Mouse (Mus musculus): Measurements from ENCODE around the gene Olfr576. TPM values are rescaled to one million over a fixed set of nuclear protein-coding genes. Genes with fewer than 3 reads are reported as not detected.

Olfr576 gene
- polyA plus RNA-seq (2021; fragmentation: Nextera tagmentation), result not detected in 2 replicates
- long read RNA-seq, experiment 1, result 0 reads
- long read RNA-seq, experiment 2, result 0 reads

GRCm38 (mm10) chr7:102962360-102962759 lies at the start of gene Olfr576:
Olfr576 (plus strand) TSS chr7:102962660.

GRCm38 (mm10) chr7:102917032-102917875 lies 45.2 kb upstream of the Olfr576 start, which contains the start of gene Olfr571:
Olfr571 (minus strand) TSS chr7:102917536.

GRCm38 (mm10) chr7:102924109-102924508 lies 38.4 kb upstream of the Olfr576 start, which contains the start of gene Olfr572:
Olfr572 (plus strand) TSS chr7:102924409.

GRCm38 (mm10) chr7:102942475-102942874 lies 20.0 kb upstream of the Olfr576 start, which contains the start of gene Olfr573-ps1:
Olfr573-ps1 (minus strand) TSS chr7:102942575.

GRCm38 (mm10) chr7:102948167-102948566 lies 14.3 kb upstream of the Olfr576 start, which contains the start of gene Olfr574:
Olfr574 (plus strand) TSS chr7:102948467.

GRCm38 (mm10) chr7:102958593-102958992 lies 3.9 kb upstream of the Olfr576 start, which contains the start of gene Olfr575:
Olfr575 (minus strand) TSS chr7:102958775.

GRCm38 (mm10) chr7:102975843-102976242 lies 13.4 kb downstream of the Olfr576 start, which contains the start of gene Olfr577:
Olfr577 (minus strand) TSS chr7:102975943.

GRCm38 (mm10) chr7:102989224-102989623 lies 26.8 kb downstream of the Olfr576 start, which contains the start of gene Olfr578:
Olfr578 (minus strand) TSS chr7:102989324.

Other genes starting within 250 kb of the Olfr576 start
- gene Olfr33, start 243.6 kb upstream of the Olfr576 start, polyA plus RNA-seq (2021; fragmentation: Nextera tagmentation), result not detected in 2 replicates
- not detected in 2 replicates for gene Olfr559, start 235.2 kb upstream of the Olfr576 start, polyA plus RNA-seq (2021; fragmentation: Nextera tagmentation)
- not detected in 2 replicates for gene Olfr560, start 203.3 kb upstream of the Olfr576 start, polyA plus RNA-seq (2021; fragmentation: Nextera tagmentation)
- not detected in 2 replicates for gene Olfr78, start 203.2 kb upstream of the Olfr576 start, polyA plus RNA-seq (2021; fragmentation: Nextera tagmentation)
- not detected in 2 replicates for gene Olfr561, start 191.4 kb upstream of the Olfr576 start, polyA plus RNA-seq (2021; fragmentation: Nextera tagmentation)
- not detected in 2 replicates for gene Olfr564, start 159.2 kb upstream of the Olfr576 start, polyA plus RNA-seq (2021; fragmentation: Nextera tagmentation)
- not detected in 2 replicates for gene Olfr566, start 103.9 kb upstream of the Olfr576 start, polyA plus RNA-seq (2021; fragmentation: Nextera tagmentation)
- gene Olfr568, start 85.5 kb upstream of the Olfr576 start, polyA plus RNA-seq (2021; fragmentation: Nextera tagmentation), result not detected in 2 replicates
- gene Olfr569, start 71.8 kb upstream of the Olfr576 start, polyA plus RNA-seq (2021; fragmentation: Nextera tagmentation), result not detected in 2 replicates
- gene Olfr570, start 68.1 kb upstream of the Olfr576 start, polyA plus RNA-seq (2021; fragmentation: Nextera tagmentation), result 0.23 TPM in 1 of 2 replicates, not detected in the other
- not detected in 2 replicates for gene Olfr571, start 45.1 kb upstream of the Olfr576 start, polyA plus RNA-seq (2021; fragmentation: Nextera tagmentation)
- gene Olfr572, start 38.3 kb upstream of the Olfr576 start, polyA plus RNA-seq (2021; fragmentation: Nextera tagmentation), result not detected in 2 replicates
- not detected in 2 replicates for gene Olfr573-ps1, start 20.1 kb upstream of the Olfr576 start, polyA plus RNA-seq (2021; fragmentation: Nextera tagmentation)
- gene Olfr574, start 14.2 kb upstream of the Olfr576 start, polyA plus RNA-seq (2021; fragmentation: Nextera tagmentation), result not detected in 2 replicates
- gene Olfr575, start 3.9 kb upstream of the Olfr576 start, polyA plus RNA-seq (2021; fragmentation: Nextera tagmentation), result not detected in 2 replicates
- gene Olfr577, start 13.3 kb downstream of the Olfr576 start, polyA plus RNA-seq (2021; fragmentation: Nextera tagmentation), result not detected in 2 replicates
- not detected in 2 replicates for gene Olfr578, start 26.7 kb downstream of the Olfr576 start, polyA plus RNA-seq (2021; fragmentation: Nextera tagmentation)
- gene Olfr582, start 75.4 kb downstream of the Olfr576 start, polyA plus RNA-seq (2021; fragmentation: Nextera tagmentation), result not detected in 2 replicates
- gene Olfr583, start 88.6 kb downstream of the Olfr576 start, polyA plus RNA-seq (2021; fragmentation: Nextera tagmentation), result not detected in 2 replicates
- not detected in 2 replicates for gene Olfr584, start 119.2 kb downstream of the Olfr576 start, polyA plus RNA-seq (2021; fragmentation: Nextera tagmentation)
- gene Olfr585, start 135.1 kb downstream of the Olfr576 start, polyA plus RNA-seq (2021; fragmentation: Nextera tagmentation), result not detected in 2 replicates
- not detected in 2 replicates for gene Olfr586, start 163.0 kb downstream of the Olfr576 start, polyA plus RNA-seq (2021; fragmentation: Nextera tagmentation)
- not detected in 2 replicates for gene Olfr588-ps1, start 178.2 kb downstream of the Olfr576 start, polyA plus RNA-seq (2021; fragmentation: Nextera tagmentation)
- not detected in 2 replicates for gene Olfr589, start 193.7 kb downstream of the Olfr576 start, polyA plus RNA-seq (2021; fragmentation: Nextera tagmentation)
- not detected in 2 replicates for gene Olfr591, start 215.7 kb downstream of the Olfr576 start, polyA plus RNA-seq (2021; fragmentation: Nextera tagmentation)
- not detected in 2 replicates for gene Olfr592, start 222.1 kb downstream of the Olfr576 start, polyA plus RNA-seq (2021; fragmentation: Nextera tagmentation)
- gene Olfr593, start 249.2 kb downstream of the Olfr576 start, polyA plus RNA-seq (2021; fragmentation: Nextera tagmentation), result not detected in 2 replicates

Data from layer of hippocampus, adult 6 months (tissue).